Mouse (Mus musculus) lung, postnatal 0 days (tissue): ENCODE measurements around the gene Psmd4. TPM values are rescaled to one million over a fixed set of nuclear protein-coding genes. Genes with fewer than 3 reads are reported as not detected.

Experiments used
- ATAC-seq: fragments of 200-750 bp; cut with Nextera tagmentation; 2 replicates; pipeline ENCODE4 v1.8.0; 2017; ENCODE audit warnings: moderate library complexity
- DNase-seq: peaks from one replicate; pipeline ENCODE4 v3.0.0-alpha.2; 2016; ENCODE audit warnings: low spot score
- H3K27ac ChIP-seq: fragments of 300-500 bp; sonication (generic); 2 replicates; pipeline ENCODE4 v1.5.1; 2014; ENCODE audit warnings: antibody characterized with exemption, mild to moderate bottlenecking, low read length, mixed read lengths
- H3K27me3 ChIP-seq: fragments of 300-500 bp; sonication (generic); replicated peaks from 2 replicates; pipeline ENCODE4 v1.6.1; 2014; ENCODE audit warnings: low read length, mixed read lengths; ENCODE audit not compliant: insufficient read depth
- H3K36me3 ChIP-seq: fragments of 300-500 bp; sonication (generic); 2 replicates; pipeline ENCODE4 v1.6.1; 2014; ENCODE audit warnings: low read length, mixed read lengths; ENCODE audit not compliant: insufficient read depth
- H3K4me1 ChIP-seq: fragments of 300-500 bp; sonication (generic); 2 replicates; pipeline ENCODE4 v1.6.1; 2014; ENCODE audit warnings: antibody characterized with exemption, low read depth, low read length, mixed read lengths; ENCODE audit not compliant: insufficient read depth
- H3K4me2 ChIP-seq: fragments of 300-500 bp; sonication (generic); replicated peaks from 2 replicates; pipeline ENCODE4 v1.6.1; 2014; ENCODE audit warnings: low read depth, mild to moderate bottlenecking, low read length, moderate library complexity, mixed read lengths
- H3K4me3 ChIP-seq: fragments of 300-500 bp; sonication (generic); 2 replicates; pipeline ENCODE4 v1.5.1; 2014; ENCODE audit warnings: low read depth, low read length
- H3K9ac ChIP-seq: fragments of 300-500 bp; sonication (generic); replicated peaks from 2 replicates; pipeline ENCODE4 v1.6.1; 2014; ENCODE audit warnings: low read depth, mild to moderate bottlenecking
- H3K9me3 ChIP-seq: fragments of 300-500 bp; sonication (generic); 2 replicates; pipeline ENCODE4 v1.6.1; 2016; ENCODE audit warnings: low read length, mixed read lengths
- CTCF ChIP-seq: IDR thresholded peaks from 2 replicates; pipeline ENCODE4 v1.5.1; 2016; ENCODE audit warnings: antibody characterized with exemption, mild to moderate bottlenecking
- EP300 ChIP-seq: IDR thresholded peaks from 2 replicates; pipeline ENCODE4 v1.6.1; 2016; ENCODE audit warnings: antibody characterized with exemption, mild to moderate bottlenecking, control low read depth
- WGBS: fragments of 180-500 bp; shearing (Covaris S2); extraction: QIAGEN DNeasy Blood & Tissue Kit; methylation state at CpG from one replicate; pipeline ENCODE4 v1.1.7; 2014; 5-methylcytosine and 5-hydroxymethylcytosine counted together
- polyA plus RNA-seq: library from polyadenylated mRNA; unstranded; fragments of >200 nt; fragmentation: Nextera tagmentation; extraction: Ambion mirVana; gene quantifications from 2 replicates; pipeline ENCODE4 v1.2.1, GENCODE M21; 2015

Psmd4 gene
- polyA plus RNA-seq, 1 experiment from 2014 or later: 185 TPM

- peaks cover 62% of the 10 kb centered on the region for H3K36me3 ChIP-seq
- H3K4me2 ChIP-seq: no peak overlapping the region
- H3K4me3 ChIP-seq: no peak overlapping the region
- no peaks in the 10 kb centered on the region for H3K27me3 ChIP-seq
- TF ChIP-seq EP300: no peak
- no peak for TF ChIP-seq CTCF
- no peaks in the 10 kb centered on the region for H3K4me1 ChIP-seq
- no peak for DNase-seq
- ATAC-seq: no peak
- H3K9me3 ChIP-seq: no peaks in the 10 kb centered on the region
- no peak overlapping the region for H3K27ac ChIP-seq
- H3K9ac ChIP-seq: no peak overlapping the region
- 92% methylated on average over 4 of the region's 4 CpGs for WGBS
These were observed 21.3 kb upstream of the Psmd4 start for GRCm38 (mm10) chr3:95063741-95064140.

- Histone ChIP-seq H3K27ac (no peak overlapping the region), H3K9me3 (no peaks in the 10 kb centered on the region)
- TF ChIP-seq CTCF (no peak), EP300 (no peak)
These were observed 15.7 kb upstream of the Psmd4 start for GRCm38 (mm10) chr3:95058078-95058477.

GRCm38 (mm10) chr3:95056275-95056674 is 13.9 kb upstream of the Psmd4 start:
- peak; percentile 37 for DNase-seq
- Histone ChIP-seq H3K4me2 (no peak overlapping the region), H3K9me3 (no peaks in the 10 kb centered on the region), H3K4me3 (no peak overlapping the region), H3K27me3 (no peaks in the 10 kb centered on the region), H3K9ac (no peak overlapping the region), H3K36me3 (peaks cover 16% of the 10 kb centered on the region; the same call in 1 of the 2 replicates), H3K27ac (no peak overlapping the region), H3K4me1 (no peaks in the 10 kb centered on the region)
- TF ChIP-seq CTCF (no peak), EP300 (no peak)
- peak; percentile 27; the same call in 1 of the 2 replicates for ATAC-seq
- 60% methylated on average over 7 of the region's 7 CpGs for WGBS

More at GRCm38 (mm10) chr3:95058078-95058477, 15.7 kb upstream of the Psmd4 start:
- H3K36me3 ChIP-seq: peaks cover 25% of the 10 kb centered on the region
- H3K27me3 ChIP-seq: no peaks in the 10 kb centered on the region
- no peak overlapping the region for H3K4me2 ChIP-seq
- H3K4me3 ChIP-seq: no peak overlapping the region
- 84% methylated on average over 8 of the region's 8 CpGs for WGBS
- H3K4me1 ChIP-seq: no peaks in the 10 kb centered on the region
- ATAC-seq (no peak), DNase-seq (no peak)
- H3K9ac ChIP-seq: no peak overlapping the region

- no peaks in the 10 kb centered on the region for H3K4me1 ChIP-seq
- peaks cover under 1% of the 10 kb centered on the region; the same call in 1 of the 2 replicates for H3K36me3 ChIP-seq
- H3K4me2 ChIP-seq: no peak overlapping the region
- H3K9ac ChIP-seq: no peak overlapping the region
- H3K9me3 ChIP-seq: no peaks in the 10 kb centered on the region
- DNase-seq: peak; percentile 24
- TF ChIP-seq CTCF (no peak), EP300 (no peak)
- H3K4me3 ChIP-seq: no peak overlapping the region
- no peaks in the 10 kb centered on the region for H3K27me3 ChIP-seq
- WGBS: 26% methylated on average over 10 of the region's 10 CpGs
- peak overlapping the region; percentile 32; the same call in 1 of the 2 replicates for H3K27ac ChIP-seq
- ATAC-seq: peak; percentile 77
These were observed 12.3 kb upstream of the Psmd4 start for GRCm38 (mm10) chr3:95054481-95055260.

GRCm38 (mm10) chr3:95053701-95054100 is 11.3 kb upstream of the Psmd4 start:
- no peaks in the 10 kb centered on the region for H3K4me1 ChIP-seq
- H3K4me2 ChIP-seq: no peak overlapping the region
- H3K27ac ChIP-seq: no peak overlapping the region
- DNase-seq (peak; percentile 87), ATAC-seq (peak; percentile 68)
- no peaks in the 10 kb centered on the region for H3K9me3 ChIP-seq
- no peak overlapping the region for H3K4me3 ChIP-seq
- H3K27me3 ChIP-seq: no peaks in the 10 kb centered on the region
- TF ChIP-seq CTCF (peak; percentile 87), EP300 (no peak)
- no peak overlapping the region for H3K9ac ChIP-seq
- H3K36me3 ChIP-seq: no peaks in the 10 kb centered on the region
- 48% methylated on average over 3 of the region's 3 CpGs for WGBS

GRCm38 (mm10) chr3:95052959-95053358 is 10.5 kb upstream of the Psmd4 start:
- Histone ChIP-seq H3K36me3 (no peaks in the 10 kb centered on the region), H3K9me3 (no peaks in the 10 kb centered on the region), H3K4me3 (no peak overlapping the region), H3K4me1 (no peaks in the 10 kb centered on the region), H3K4me2 (no peak overlapping the region), H3K27me3 (no peaks in the 10 kb centered on the region), H3K27ac (no peak overlapping the region), H3K9ac (no peak overlapping the region)
- TF ChIP-seq CTCF: peak; percentile 83
- no peak for TF ChIP-seq EP300
- WGBS: 34% methylated on average over 1 of the region's 1 CpGs
- peak; percentile 53 for ATAC-seq
- peak; percentile 76 for DNase-seq
